In the genomic region with DNA sequence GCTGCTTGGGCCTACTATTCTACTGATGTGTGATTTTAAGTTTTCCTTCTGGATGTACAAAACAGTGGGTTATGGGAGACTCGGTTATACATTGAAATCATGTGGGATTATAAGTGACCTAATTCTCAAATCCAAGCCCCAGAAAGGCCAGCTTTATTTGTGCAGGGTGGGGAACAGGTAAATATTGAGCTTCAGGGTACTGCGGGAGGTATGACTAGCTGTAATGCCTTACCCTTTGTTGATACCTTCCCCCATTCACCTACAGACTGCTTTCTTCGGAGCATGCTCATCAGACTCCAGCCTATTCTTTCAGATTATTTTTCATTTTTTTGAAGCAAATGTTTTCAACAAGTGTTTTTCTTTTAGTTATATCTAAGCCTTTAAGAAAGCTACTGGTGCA, we compare ENCODE assay signal across 28 mouse cellular contexts.
"Had no signal": no experiment of that assay in that cellular context is flagged by ENCODE, and none has a peak within 500 bp of the region (broad histone marks: within the 10 kb centered on the region; RNA-seq: fewer than 3 reads in every experiment).

No protein-coding gene starts in this region.

- H3K9me3 ChIP-seq: embryonic facial prominence, embryonic 10.5 days; embryonic facial prominence, embryonic 12.5 days; embryonic facial prominence, embryonic 13.5 days; embryonic facial prominence, embryonic 15.5 days; forebrain, embryonic 10.5 days; forebrain, embryonic 12.5 days; forebrain, embryonic 13.5 days; forebrain, embryonic 15.5 days had no signal

- H3K9ac ChIP-seq: embryonic facial prominence, embryonic 12.5 days; embryonic facial prominence, embryonic 13.5 days; embryonic facial prominence, embryonic 15.5 days; forebrain, embryonic 12.5 days; forebrain, embryonic 13.5 days; forebrain, embryonic 15.5 days; forebrain, postnatal 0 days had no signal

- H3K27me3 ChIP-seq: embryonic facial prominence, embryonic 15.5 days; forebrain, embryonic 15.5 days had no signal

- H3K4me3 ChIP-seq: embryonic facial prominence, embryonic 10.5 days; embryonic facial prominence, embryonic 12.5 days; embryonic facial prominence, embryonic 13.5 days; embryonic facial prominence, embryonic 15.5 days; erythroblast, embryonic 14.5 days; forebrain, embryonic 10.5 days; forebrain, embryonic 12.5 days; forebrain, embryonic 13.5 days; forebrain, embryonic 15.5 days; heart, adult 2 months had no signal

- H3K27ac ChIP-seq: embryonic facial prominence, embryonic 10.5 days; embryonic facial prominence, embryonic 12.5 days; embryonic facial prominence, embryonic 13.5 days; embryonic facial prominence, embryonic 15.5 days; forebrain, embryonic 10.5 days; forebrain, embryonic 12.5 days; forebrain, embryonic 13.5 days; forebrain, embryonic 15.5 days; heart, adult 2 months had no signal

- H3K4me2 ChIP-seq: embryonic facial prominence, embryonic 12.5 days; embryonic facial prominence, embryonic 13.5 days; embryonic facial prominence, embryonic 15.5 days; forebrain, embryonic 12.5 days; forebrain, embryonic 13.5 days; forebrain, embryonic 15.5 days had no signal

- H3K4me1 ChIP-seq: embryonic facial prominence, embryonic 10.5 days; embryonic facial prominence, embryonic 12.5 days; embryonic facial prominence, embryonic 13.5 days; embryonic facial prominence, embryonic 15.5 days; forebrain, embryonic 10.5 days; forebrain, embryonic 12.5 days; forebrain, embryonic 13.5 days; forebrain, embryonic 15.5 days had no signal

- H3K36me3 ChIP-seq: embryonic facial prominence, embryonic 10.5 days; embryonic facial prominence, embryonic 12.5 days; embryonic facial prominence, embryonic 13.5 days; embryonic facial prominence, embryonic 15.5 days; forebrain, embryonic 10.5 days; forebrain, embryonic 12.5 days; forebrain, embryonic 15.5 days had no signal

- ATAC-seq: forebrain, embryonic 13.5 days; forebrain, embryonic 14.5 days; forebrain, embryonic 15.5 days; forebrain, embryonic 16.5 days; forebrain, postnatal 0 days had no signal

- DNase-seq: cerebellum, adult 2 months; cerebellum, adult 8-10 months; cerebellum, adult 9-10 months; cerebellum, adult 9-11 months; cerebellum, postnatal 10 days; cerebellum, postnatal 14 days; cerebellum, postnatal 25 days; cerebellum, postnatal 36 days; embryo, embryonic 11 days; forebrain, postnatal 0 days; gastrocnemius, postnatal 10 days; gastrocnemius, postnatal 14 days; gastrocnemius, postnatal 25 days; gastrocnemius, postnatal 36 days; heart, adult 11 months; heart, adult 18-20 months; heart, adult 2 months had no signal
